Mouse (Mus musculus) neural tube, embryonic 13.5 days (tissue): ENCODE measurements around the gene Hoxa7. TPM values are rescaled to one million over a fixed set of nuclear protein-coding genes. Genes with fewer than 3 reads are reported as not detected.

ENCODE experiments used
- ATAC-seq: fragments of 200-750 bp; cut with Nextera tagmentation; 2 replicates; pipeline ENCODE4 v1.8.0; 2017; ENCODE audit warnings: low read depth, mild to moderate bottlenecking, moderate TSS enrichment, moderate library complexity
- H3K27ac ChIP-seq: fragments of 300-500 bp; sonication (generic); replicated peaks from 2 replicates; pipeline ENCODE4 v1.5.1; 2015; ENCODE audit warnings: moderate library complexity, mild to moderate bottlenecking, inconsistent platforms
- H3K27me3 ChIP-seq: fragments of 300-500 bp; sonication (generic); 2 replicates; pipeline ENCODE4 v1.6.1; 2015; ENCODE audit warnings: mild to moderate bottlenecking, inconsistent platforms
- H3K36me3 ChIP-seq: fragments of 300-500 bp; sonication (generic); 2 replicates; pipeline ENCODE4 v1.6.1; 2015; ENCODE audit warnings: mild to moderate bottlenecking, inconsistent platforms
- H3K4me1 ChIP-seq: fragments of 300-500 bp; sonication (generic); replicated peaks from 2 replicates; pipeline ENCODE4 v1.6.1; 2015; ENCODE audit warnings: inconsistent platforms
- H3K4me2 ChIP-seq: fragments of 300-500 bp; sonication (generic); 2 replicates; pipeline ENCODE4 v1.6.1; 2015; ENCODE audit warnings: inconsistent platforms, mild to moderate bottlenecking, moderate library complexity
- H3K4me3 ChIP-seq: fragments of 300-500 bp; sonication (generic); 2 replicates; pipeline ENCODE4 v1.5.1; 2015; ENCODE audit warnings: mild to moderate bottlenecking, inconsistent platforms
- H3K9ac ChIP-seq: fragments of 300-500 bp; sonication (generic); 2 replicates; pipeline ENCODE4 v1.6.1; 2015; ENCODE audit warnings: moderate library complexity, mild to moderate bottlenecking, inconsistent platforms
- H3K9me3 ChIP-seq: fragments of 300-500 bp; sonication (generic); 2 replicates; pipeline ENCODE4 v1.6.1; 2016; ENCODE audit warnings: inconsistent platforms
- WGBS: fragments of 180-500 bp; shearing (Covaris S2); methylation state at CpG from one replicate; pipeline ENCODE4 v1.1.7; 2015; 5-methylcytosine and 5-hydroxymethylcytosine counted together
- polyA plus RNA-seq: library from polyadenylated mRNA; unstranded; fragments of >200 nt; fragmentation: Nextera tagmentation; extraction: Ambion mirVana; gene quantifications from 2 replicates; pipeline ENCODE4 v1.2.1, GENCODE M21; 2015

Gene Hoxa7
- polyA plus RNA-seq, 1 experiment from 2014 or later = 125 TPM

DNA sequence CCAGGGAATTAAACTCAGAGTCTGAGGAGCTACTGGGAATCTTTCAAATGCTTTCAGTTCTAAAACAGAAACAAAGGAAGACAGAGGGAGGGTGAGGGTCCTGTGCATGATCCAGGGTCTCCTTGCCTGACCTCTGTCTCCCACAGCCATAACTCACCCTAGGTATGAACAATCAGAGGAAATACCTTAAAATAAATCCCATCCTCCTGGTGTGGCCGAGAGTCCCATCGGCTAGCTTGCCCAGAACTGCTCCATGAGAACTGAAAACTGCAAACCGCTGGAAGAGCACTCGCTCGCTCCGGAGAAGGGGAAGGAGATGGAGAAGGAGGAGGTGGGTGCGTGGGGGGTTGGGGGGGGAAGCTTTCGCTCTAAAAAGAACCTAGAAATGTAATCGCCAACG, 42.0 kb downstream of the Hoxa7 start:
- peaks cover 100% of the 10 kb centered on the region for H3K4me1 ChIP-seq

DNA sequence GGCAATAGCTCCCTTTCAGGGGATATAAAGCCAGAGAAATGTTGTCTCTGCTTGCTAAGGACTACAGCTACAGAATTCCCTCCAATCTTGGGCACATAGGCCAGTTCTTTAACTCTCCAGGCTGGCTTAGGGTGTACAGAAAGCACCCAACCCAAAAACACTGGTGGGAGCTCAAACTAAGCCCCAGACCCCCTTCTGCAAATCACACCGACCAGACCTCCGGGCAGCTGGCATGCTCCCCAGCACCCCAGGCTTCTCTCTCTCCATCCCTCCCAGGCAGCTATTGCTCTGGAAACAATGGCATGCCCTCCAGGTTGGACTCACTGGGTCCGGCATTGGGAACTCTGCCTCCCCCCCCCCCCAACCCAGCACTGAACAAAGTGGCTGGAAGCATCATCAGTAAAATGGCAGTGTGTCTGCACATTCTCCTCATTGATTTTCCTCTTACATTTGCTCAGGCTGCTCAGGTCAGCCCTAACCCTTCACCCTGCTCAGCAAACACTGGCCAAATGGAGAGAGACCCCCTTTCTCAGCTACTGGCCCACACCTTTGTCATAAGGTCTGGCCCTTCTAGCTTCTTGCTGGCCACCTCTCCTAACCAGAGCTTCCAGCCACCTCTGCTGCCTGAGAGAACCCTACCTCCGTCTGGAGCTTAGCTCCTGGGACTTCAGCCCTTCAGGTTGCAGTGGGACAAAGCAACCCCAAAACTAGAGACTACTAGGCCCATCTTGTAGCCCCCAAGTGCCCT, 42.6 kb downstream of the Hoxa7 start:
- Histone ChIP-seq H3K36me3 (peaks cover 4% of the 10 kb centered on the region), H3K4me1 (peaks cover 98% of the 10 kb centered on the region), H3K27ac (peak overlapping the region; percentile 97), H3K4me2 (peak overlapping the region; percentile 75), H3K4me3 (peak overlapping the region; percentile 54), H3K9ac (peak overlapping the region; percentile 95), H3K27me3 (no peaks in the 10 kb centered on the region), H3K9me3 (no peaks in the 10 kb centered on the region)
- 4% methylated on average over 4 of the region's 4 CpGs for WGBS
- no peak for ATAC-seq

More for the DNA sequence above, 42.0 kb downstream of the Hoxa7 start:
- Histone ChIP-seq H3K9me3 (no peaks in the 10 kb centered on the region), H3K4me2 (peak overlapping the region; percentile 75), H3K9ac (peak overlapping the region; percentile 95), H3K36me3 (peaks cover 4% of the 10 kb centered on the region), H3K27ac (peak overlapping the region; percentile 97), H3K27me3 (no peaks in the 10 kb centered on the region), H3K4me3 (peak overlapping the region; percentile 54)
- no peak for ATAC-seq
- WGBS = 2% methylated on average over 10 of the region's 10 CpGs

DNA sequence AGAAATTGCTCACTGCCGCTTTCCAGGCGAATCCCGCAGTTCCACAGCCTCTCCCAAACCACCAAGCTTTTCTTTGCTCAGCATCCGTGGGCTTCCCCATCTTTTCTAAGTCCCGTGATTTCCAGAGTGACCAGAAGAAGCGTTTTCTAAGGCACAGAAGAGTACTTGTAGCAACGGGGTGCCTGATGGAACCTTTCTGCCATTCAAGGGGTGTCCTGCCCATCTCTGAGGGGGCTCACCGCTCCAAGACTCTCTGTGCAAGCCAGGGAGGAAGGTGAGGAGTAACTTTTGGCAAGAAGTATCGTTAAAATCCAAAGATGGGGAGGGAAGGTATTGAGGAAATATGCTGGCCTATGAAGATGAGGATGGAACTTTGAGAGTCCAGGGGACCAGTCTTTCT, 43.8 kb downstream of the Hoxa7 start:
- no peak for ATAC-seq
- peak overlapping the region; percentile 95 for H3K9ac ChIP-seq
- H3K36me3 ChIP-seq = peaks cover 4% of the 10 kb centered on the region
- 2% methylated on average over 9 of the region's 9 CpGs for WGBS
- peaks cover 98% of the 10 kb centered on the region for H3K4me1 ChIP-seq
- peak overlapping the region; percentile 97 for H3K27ac ChIP-seq
- H3K9me3 ChIP-seq = no peaks in the 10 kb centered on the region
- peak overlapping the region; percentile 54 for H3K4me3 ChIP-seq
- H3K27me3 ChIP-seq = no peaks in the 10 kb centered on the region
- peak overlapping the region; percentile 75 for H3K4me2 ChIP-seq

DNA sequence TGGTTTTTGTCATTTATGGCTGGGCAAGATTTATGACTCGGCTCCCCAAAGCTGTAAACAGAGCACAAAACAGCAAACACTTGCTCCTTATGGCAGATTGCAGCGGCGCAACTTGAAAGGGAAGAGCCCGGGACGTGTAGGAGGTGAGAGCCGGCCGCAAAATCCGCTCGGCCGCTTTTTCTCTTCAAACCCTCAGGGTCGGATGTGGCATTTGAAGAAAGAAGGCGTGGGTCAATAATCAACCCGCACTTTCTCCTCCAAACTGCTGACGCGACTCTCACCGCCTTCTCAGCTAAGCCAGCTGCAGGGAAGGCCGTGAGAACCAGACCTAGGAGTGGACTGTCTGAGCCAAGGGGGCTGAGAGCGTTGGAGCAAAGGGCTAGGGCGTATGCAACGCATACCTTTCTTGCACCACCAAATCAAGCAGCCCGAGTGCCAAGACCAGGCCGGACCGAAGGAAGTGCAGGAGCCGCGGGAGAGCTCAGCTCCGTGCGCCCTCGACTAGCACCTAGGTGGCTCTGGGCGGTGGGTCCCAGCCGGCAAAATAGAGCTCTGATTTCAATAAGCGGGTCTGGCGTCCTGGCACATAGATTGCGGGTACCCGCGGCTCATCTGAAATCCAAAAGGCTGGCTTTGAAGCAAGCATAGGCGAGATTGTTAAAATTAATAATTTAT, 44.5 kb downstream of the Hoxa7 start, which contains the start of gene 5730596B20Rik:
TSS of gene 5730596B20Rik (plus strand) at position 438 of the 675 bp plus-strand sequence.
- 2% methylated on average over 36 of the region's 36 CpGs for WGBS
- H3K27ac ChIP-seq = peak within 1 kb of the TSS; percentile 97
- peak within 1 kb of the TSS; percentile 75 for H3K4me2 ChIP-seq
- ATAC-seq = no peak
- peak within 1 kb of the TSS; percentile 54 for H3K4me3 ChIP-seq
- peaks cover 5% of the 10 kb centered on the region for H3K36me3 ChIP-seq
- peak within 1 kb of the TSS; percentile 95 for H3K9ac ChIP-seq
- no peaks in the 10 kb centered on the region for H3K27me3 ChIP-seq
- H3K9me3 ChIP-seq = no peaks in the 10 kb centered on the region
- peaks cover 98% of the 10 kb centered on the region for H3K4me1 ChIP-seq

DNA sequence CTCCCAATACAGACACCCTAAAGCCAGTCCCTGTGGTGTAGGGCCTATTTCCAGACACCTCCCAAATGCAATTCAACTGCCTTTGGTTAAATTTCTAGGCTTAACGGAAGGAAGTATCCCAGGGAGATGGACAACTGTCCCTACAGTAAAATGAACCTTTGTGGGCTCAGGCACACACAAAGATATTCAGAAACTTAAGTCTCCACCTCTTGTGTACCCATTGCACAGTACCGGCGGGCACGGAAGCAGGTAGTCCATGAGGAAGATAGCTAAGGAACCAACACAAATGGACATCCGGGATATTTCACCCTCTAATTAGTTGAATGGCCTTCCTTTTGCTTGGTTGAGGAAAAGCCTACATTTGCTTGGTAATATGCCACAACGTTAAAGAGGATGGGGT, 45.3 kb downstream of the Hoxa7 start:
- Histone ChIP-seq H3K4me2 (peak overlapping the region; percentile 75), H3K9ac (peak overlapping the region; percentile 95), H3K27me3 (no peaks in the 10 kb centered on the region), H3K4me1 (peaks cover 98% of the 10 kb centered on the region), H3K27ac (peak overlapping the region; percentile 97), H3K36me3 (peaks cover 7% of the 10 kb centered on the region; the same call in 1 of the 2 replicates), H3K4me3 (peak overlapping the region; percentile 54), H3K9me3 (no peaks in the 10 kb centered on the region)
- no peak for ATAC-seq
- WGBS = 1% methylated on average over 6 of the region's 6 CpGs

DNA sequence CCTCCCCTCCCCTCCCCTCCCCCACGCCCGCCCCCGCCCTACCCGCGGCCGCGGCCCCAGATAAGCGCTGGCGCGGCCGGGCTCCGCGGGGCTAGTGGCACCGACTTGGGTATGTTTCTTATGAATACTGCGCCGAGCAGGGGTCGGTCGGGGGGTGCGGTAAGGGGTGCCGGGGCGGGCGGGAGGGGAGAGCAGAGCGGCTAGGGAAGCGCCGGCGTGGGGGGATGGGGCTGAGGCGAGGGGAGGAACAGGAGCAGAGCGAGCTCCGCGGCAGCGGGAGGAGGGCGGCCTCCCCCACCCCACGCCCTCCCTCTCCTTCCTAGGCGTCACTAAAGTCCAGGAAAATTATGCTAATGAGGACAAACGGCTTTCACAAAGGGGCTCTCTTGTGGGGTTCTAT, 45.8 kb downstream of the Hoxa7 start:
- H3K27me3 ChIP-seq = no peaks in the 10 kb centered on the region
- peak overlapping the region; percentile 97 for H3K27ac ChIP-seq
- WGBS = 0% methylated on average over 6 of the region's 35 CpGs
- H3K9ac ChIP-seq = peak overlapping the region; percentile 95
- H3K36me3 ChIP-seq = peaks cover 13% of the 10 kb centered on the region
- peak overlapping the region; percentile 75 for H3K4me2 ChIP-seq
- peak; percentile 20 for ATAC-seq
- peaks cover 98% of the 10 kb centered on the region for H3K4me1 ChIP-seq
- no peaks in the 10 kb centered on the region for H3K9me3 ChIP-seq
- peak overlapping the region; percentile 54 for H3K4me3 ChIP-seq

DNA sequence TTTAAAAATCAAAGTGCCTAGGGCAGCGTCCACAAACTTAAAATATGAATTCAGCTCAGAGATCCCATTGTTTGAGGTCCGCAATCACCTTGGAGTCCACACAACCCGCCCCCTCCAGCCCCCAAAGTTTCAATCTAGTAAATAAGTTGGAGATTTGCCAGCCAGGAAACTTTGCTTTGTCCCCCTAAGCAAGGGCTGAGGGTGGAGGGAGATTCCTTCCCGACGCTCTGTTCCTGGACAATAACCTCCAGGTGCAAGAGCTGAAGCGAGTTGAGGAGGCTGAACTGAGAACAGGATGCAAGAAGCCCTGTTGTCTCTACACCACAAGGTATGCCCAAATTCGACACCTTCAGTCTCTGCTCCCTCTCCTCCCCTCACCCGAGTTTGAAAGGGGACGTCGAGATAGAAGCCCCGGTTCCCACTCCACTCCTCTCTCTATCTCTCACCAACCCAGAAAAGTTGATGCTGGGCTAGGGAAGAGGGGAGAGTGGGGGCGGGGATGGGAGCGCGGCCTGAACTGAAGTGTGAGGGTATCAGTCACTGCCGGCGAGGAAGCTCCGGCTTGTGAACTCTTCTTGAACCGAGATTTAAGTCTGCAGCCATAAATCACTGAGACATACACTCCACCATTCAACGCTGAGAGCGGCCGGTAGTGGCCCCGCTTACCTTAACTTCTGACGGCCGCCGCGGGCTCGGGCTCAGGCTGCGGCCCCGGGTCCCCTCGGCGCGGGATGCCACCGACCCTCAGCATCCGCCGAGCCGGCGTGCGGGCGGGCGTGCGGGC, 46.5 kb downstream of the Hoxa7 start:
- H3K4me3 ChIP-seq = peak overlapping the region; percentile 54
- H3K4me2 ChIP-seq = peak overlapping the region; percentile 75
- peak; percentile 38 for ATAC-seq
- peaks cover 98% of the 10 kb centered on the region for H3K4me1 ChIP-seq
- H3K27me3 ChIP-seq = no peaks in the 10 kb centered on the region
- WGBS = 1% methylated on average over 33 of the region's 41 CpGs
- peak overlapping the region; percentile 97 for H3K27ac ChIP-seq
- peaks cover 18% of the 10 kb centered on the region for H3K36me3 ChIP-seq
- H3K9ac ChIP-seq = peak overlapping the region; percentile 95
- H3K9me3 ChIP-seq = no peaks in the 10 kb centered on the region

DNA sequence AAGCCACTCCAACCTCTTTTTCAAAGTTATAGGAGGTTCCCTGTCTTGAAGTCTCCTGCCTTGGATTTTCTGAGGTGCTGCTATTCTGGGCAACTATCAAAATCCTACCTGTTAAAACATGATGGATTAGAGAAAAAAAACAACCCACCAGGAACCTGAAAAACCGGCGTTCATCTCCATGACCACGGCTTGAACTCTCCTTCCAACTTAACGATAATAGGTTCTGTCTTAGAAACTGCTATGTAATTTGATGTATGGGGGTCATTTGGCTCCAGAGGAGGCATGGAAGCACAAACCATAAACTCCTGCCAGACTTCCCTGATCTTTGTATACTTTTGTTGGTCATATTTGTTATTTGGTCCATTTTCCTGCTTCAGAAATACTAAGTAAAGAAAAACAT, 48.0 kb downstream of the Hoxa7 start:
- ATAC-seq = no peak
- Histone ChIP-seq H3K4me1 (peaks cover 98% of the 10 kb centered on the region), H3K4me2 (peak overlapping the region; percentile 75), H3K27me3 (no peaks in the 10 kb centered on the region), H3K4me3 (peak overlapping the region; percentile 54), H3K36me3 (peaks cover 23% of the 10 kb centered on the region), H3K9me3 (no peaks in the 10 kb centered on the region), H3K27ac (peak overlapping the region; percentile 99), H3K9ac (peak overlapping the region; percentile 92; the same call in 1 of the 2 replicates)
- WGBS = 4% methylated on average over 4 of the region's 4 CpGs

DNA sequence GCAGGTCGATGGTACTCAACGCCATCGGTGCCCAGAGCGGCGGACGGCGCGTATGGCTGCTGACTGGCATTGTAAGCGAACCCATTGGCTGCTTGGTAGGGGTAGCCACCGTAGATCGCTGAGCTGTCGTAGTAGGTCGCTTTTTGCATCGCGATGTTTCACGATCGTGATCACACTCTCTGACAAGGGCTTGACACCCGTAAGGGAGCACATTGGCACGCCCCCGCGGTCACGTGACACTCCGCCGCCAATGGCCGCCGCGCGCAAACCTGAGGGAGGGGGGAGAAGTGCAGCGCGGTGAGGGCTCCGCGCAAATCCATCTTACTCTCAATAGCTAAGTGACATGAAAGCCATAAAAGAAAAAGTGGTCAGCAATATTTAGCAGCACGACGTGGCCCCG, 49.2 kb downstream of the Hoxa7 start:
- Histone ChIP-seq H3K4me1 (peaks cover 98% of the 10 kb centered on the region), H3K27me3 (no peaks in the 10 kb centered on the region), H3K9me3 (no peaks in the 10 kb centered on the region), H3K36me3 (peaks cover 23% of the 10 kb centered on the region), H3K27ac (peak overlapping the region; percentile 99), H3K9ac (peak overlapping the region; percentile 92), H3K4me2 (peak overlapping the region; percentile 75), H3K4me3 (peak overlapping the region; percentile 54)
- under 1% methylated on average over 35 of the region's 35 CpGs for WGBS
- peak; percentile 71 for ATAC-seq

DNA sequence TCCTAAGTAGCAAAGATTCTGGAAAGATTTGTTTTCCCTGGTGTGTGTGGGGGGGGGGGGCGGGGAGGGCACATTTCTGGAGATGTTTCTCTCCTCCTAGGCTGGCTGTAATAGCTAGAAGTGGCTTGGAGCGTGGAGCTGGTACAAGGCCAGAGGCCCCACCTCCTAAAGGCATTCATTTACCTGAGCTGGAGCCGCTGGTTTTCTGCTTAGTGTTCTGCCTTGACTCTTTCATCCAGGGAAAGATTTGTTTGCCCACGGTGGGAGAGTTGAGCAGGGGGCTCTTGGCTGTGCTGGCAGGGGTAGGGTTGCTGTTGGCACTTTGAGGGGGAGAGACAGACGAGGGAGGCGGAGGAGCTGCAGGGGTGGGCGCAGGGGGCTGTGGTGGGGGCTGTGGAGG, 49.7 kb downstream of the Hoxa7 start:
- H3K27ac ChIP-seq = peak overlapping the region; percentile 99
- H3K9ac ChIP-seq = peak overlapping the region; percentile 92
- H3K27me3 ChIP-seq = no peaks in the 10 kb centered on the region
- peak overlapping the region; percentile 54 for H3K4me3 ChIP-seq
- peaks cover 98% of the 10 kb centered on the region for H3K4me1 ChIP-seq
- peaks cover 23% of the 10 kb centered on the region for H3K36me3 ChIP-seq
- no peaks in the 10 kb centered on the region for H3K9me3 ChIP-seq
- peak; percentile 18 for ATAC-seq
- peak overlapping the region; percentile 75 for H3K4me2 ChIP-seq
- 9% methylated on average over 7 of the region's 7 CpGs for WGBS

DNA sequence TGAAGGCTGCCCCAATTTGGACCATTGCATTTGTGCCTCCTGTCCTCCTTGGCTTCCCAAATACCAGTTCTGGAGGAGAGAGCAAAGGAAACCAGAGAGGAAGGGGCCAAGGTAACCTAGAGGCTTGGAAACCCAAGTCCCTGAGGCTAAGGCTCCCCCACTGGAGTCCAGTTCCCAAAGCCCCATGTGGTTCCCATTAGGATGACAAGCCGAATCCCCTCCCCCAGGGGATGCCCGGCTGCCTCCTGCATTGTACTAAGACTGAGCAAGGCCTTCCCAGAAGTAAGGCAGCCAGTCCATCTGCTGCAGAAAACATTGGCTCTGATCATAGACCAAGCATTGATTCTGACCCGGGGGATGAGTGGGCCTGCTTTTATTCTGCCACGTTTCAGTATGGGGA, 50.3 kb downstream of the Hoxa7 start:
- no peak for ATAC-seq
- H3K36me3 ChIP-seq = peaks cover 23% of the 10 kb centered on the region
- peaks cover 98% of the 10 kb centered on the region for H3K4me1 ChIP-seq
- H3K4me3 ChIP-seq = peak overlapping the region; percentile 54; the same call in 1 of the 2 replicates
- peak overlapping the region; percentile 92 for H3K9ac ChIP-seq
- H3K9me3 ChIP-seq = no peaks in the 10 kb centered on the region
- peak overlapping the region; percentile 99 for H3K27ac ChIP-seq
- WGBS = 0% methylated on average over 4 of the region's 4 CpGs
- peak overlapping the region; percentile 75 for H3K4me2 ChIP-seq
- no peaks in the 10 kb centered on the region for H3K27me3 ChIP-seq

DNA sequence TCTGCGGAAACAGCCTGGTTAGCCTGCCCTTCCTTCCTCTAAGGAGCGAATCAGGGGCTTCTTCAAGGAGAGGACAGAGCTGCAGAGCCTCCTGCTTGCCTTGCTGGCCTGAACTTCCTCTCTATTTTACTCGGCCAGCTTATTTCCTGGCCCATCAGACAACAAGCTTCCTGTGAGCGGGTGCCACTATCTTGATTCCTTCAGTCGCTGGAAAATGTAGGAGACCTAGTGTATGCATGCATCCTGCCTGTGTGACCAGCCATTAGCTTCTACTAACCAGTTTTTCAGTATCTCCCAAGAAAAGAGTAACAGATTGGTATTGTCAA, 50.8 kb downstream of the Hoxa7 start:
- peaks cover 98% of the 10 kb centered on the region for H3K4me1 ChIP-seq
- 20% methylated on average over 5 of the region's 5 CpGs for WGBS
- H3K4me2 ChIP-seq = peak overlapping the region; percentile 75
- peak overlapping the region; percentile 99 for H3K27ac ChIP-seq
- peak overlapping the region; percentile 92 for H3K9ac ChIP-seq
- H3K27me3 ChIP-seq = no peaks in the 10 kb centered on the region
- H3K4me3 ChIP-seq = peak overlapping the region; percentile 20
- peaks cover 23% of the 10 kb centered on the region for H3K36me3 ChIP-seq
- no peaks in the 10 kb centered on the region for H3K9me3 ChIP-seq
- no peak for ATAC-seq
